Mouse (Mus musculus) intestine, embryonic 15.5 days (tissue): Measurements from ENCODE around the gene Ccdc148. TPM values are rescaled to one million over a fixed set of nuclear protein-coding genes. Genes with fewer than 3 reads are reported as not detected.

ENCODE experiments used
- ATAC-seq: fragments of 200-750 bp; cut with Nextera tagmentation; 2 replicates; pipeline ENCODE4 v1.8.0; 2017; ENCODE audit warnings: moderate TSS enrichment, moderate library complexity
- H3K27ac ChIP-seq: fragments of 300-500 bp; sonication (generic); 2 replicates; pipeline ENCODE4 v1.5.1; 2015; ENCODE audit warnings: mild to moderate bottlenecking, inconsistent platforms
- H3K27me3 ChIP-seq: fragments of 300-500 bp; sonication (generic); replicated peaks from 2 replicates; pipeline ENCODE4 v1.6.1; 2015; ENCODE audit warnings: inconsistent platforms
- H3K36me3 ChIP-seq: fragments of 300-500 bp; sonication (generic); 2 replicates; pipeline ENCODE4 v1.6.1; 2015; ENCODE audit warnings: inconsistent platforms
- H3K4me1 ChIP-seq: fragments of 300-500 bp; sonication (generic); replicated peaks from 2 replicates; pipeline ENCODE4 v1.6.1; 2015; ENCODE audit warnings: inconsistent platforms
- H3K4me2 ChIP-seq: fragments of 300-500 bp; sonication (generic); replicated peaks from 2 replicates; pipeline ENCODE4 v1.6.1; 2015; ENCODE audit warnings: mild to moderate bottlenecking, inconsistent platforms
- H3K4me3 ChIP-seq: fragments of 300-500 bp; sonication (generic); replicated peaks from 2 replicates; pipeline ENCODE4 v1.5.1; 2015; ENCODE audit warnings: inconsistent platforms
- H3K9ac ChIP-seq: fragments of 300-500 bp; sonication (generic); 2 replicates; pipeline ENCODE4 v1.6.1; 2015; ENCODE audit warnings: inconsistent platforms
- H3K9me3 ChIP-seq: fragments of 300-500 bp; sonication (generic); 2 replicates; pipeline ENCODE4 v1.6.1; 2016; ENCODE audit warnings: inconsistent platforms
- whole genome bisulfite sequencing: fragments of 180-500 bp; shearing (Covaris S2); methylation state at CpG from one replicate; pipeline ENCODE4 v1.1.7; 2015; 5-methylcytosine and 5-hydroxymethylcytosine counted together
- polyA plus RNA-seq: library from polyadenylated mRNA; unstranded; fragments of >200 nt; fragmentation: Nextera tagmentation; extraction: Ambion mirVana; gene quantifications from 2 replicates; pipeline ENCODE4 v1.2.1, GENCODE M21; 2015

Ccdc148 gene
- polyA plus RNA-seq, 1 experiment from 2014 or later: 0.88 TPM

DNA sequence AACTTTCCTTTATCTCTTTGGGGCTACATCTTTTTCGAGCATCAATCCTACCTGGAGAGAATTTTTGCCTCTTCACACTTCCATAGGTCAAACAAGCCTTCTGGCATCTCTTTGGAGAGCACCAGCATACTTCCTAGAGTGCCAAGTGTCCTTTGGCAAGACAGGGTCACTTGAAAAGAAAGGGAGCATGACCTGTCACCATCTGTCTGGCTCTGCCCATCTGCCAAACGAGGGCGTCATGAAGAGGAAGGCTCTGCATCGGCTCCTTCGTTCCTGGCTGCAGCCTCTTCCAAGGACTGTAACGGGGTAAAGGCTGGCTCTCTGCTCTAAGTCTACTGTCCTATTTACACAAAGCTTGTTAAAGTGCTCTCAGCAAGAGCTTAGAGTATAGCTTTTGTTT is 124.0 kb downstream of the Ccdc148 start:
- Histone ChIP-seq H3K4me2 (no peak overlapping the region), H3K9ac (no peak overlapping the region), H3K4me3 (no peak overlapping the region), H3K36me3 (no peaks in the 10 kb centered on the region), H3K4me1 (no peaks in the 10 kb centered on the region), H3K9me3 (no peaks in the 10 kb centered on the region), H3K27me3 (no peaks in the 10 kb centered on the region), H3K27ac (no peak overlapping the region)
- 55% methylated on average over 6 of the region's 6 CpGs for WGBS
- no peak for ATAC-seq

DNA sequence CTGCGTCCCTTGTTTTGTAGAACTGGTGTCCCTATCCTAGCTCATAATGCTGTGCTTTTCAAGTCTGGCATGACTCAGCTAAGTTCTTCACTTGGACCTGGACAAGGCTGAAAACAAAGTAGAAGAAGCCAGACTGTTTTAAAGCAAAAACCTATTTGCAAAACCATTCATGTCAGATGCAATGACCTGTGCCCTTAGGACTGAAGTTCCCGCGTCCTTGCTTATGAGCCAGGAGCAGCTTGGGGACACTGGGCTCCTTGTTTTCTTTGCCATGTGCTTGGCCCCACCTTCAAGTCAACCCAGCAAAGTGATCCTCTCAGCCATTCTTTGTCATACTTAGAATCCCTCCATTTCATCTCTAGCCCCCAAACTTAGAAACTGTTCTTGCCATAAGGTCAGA is 125.3 kb downstream of the Ccdc148 start:
- no peak for ATAC-seq
- no peak overlapping the region for H3K4me3 ChIP-seq
- H3K9ac ChIP-seq: no peak overlapping the region
- 76% methylated on average over 3 of the region's 3 CpGs for WGBS
- H3K4me1 ChIP-seq: no peaks in the 10 kb centered on the region
- H3K27ac ChIP-seq: no peak overlapping the region
- no peaks in the 10 kb centered on the region for H3K9me3 ChIP-seq
- H3K27me3 ChIP-seq: no peaks in the 10 kb centered on the region
- H3K4me2 ChIP-seq: no peak overlapping the region
- H3K36me3 ChIP-seq: no peaks in the 10 kb centered on the region

DNA sequence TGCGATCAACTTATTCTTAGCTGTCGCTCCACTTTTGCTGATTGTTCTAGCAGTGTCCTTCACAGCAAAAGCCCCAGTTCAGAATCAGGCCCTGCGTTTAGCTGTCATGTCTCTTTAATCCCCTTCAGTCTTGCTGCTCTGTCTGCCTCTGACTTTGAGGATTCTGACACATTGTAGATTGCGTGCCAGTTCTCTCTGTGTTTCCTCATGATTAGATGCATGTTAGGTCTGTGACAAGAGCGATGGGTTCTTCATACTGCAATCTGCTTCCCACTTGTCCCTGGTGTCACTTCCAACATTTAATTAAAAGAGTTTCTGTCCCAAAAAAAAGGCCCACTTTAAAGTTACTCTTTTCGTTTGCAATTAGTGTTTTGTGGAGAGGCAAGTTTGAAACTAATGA is 126.2 kb downstream of the Ccdc148 start:
- no peak overlapping the region for H3K4me3 ChIP-seq
- H3K27ac ChIP-seq: no peak overlapping the region
- 90% methylated on average over 6 of the region's 6 CpGs for WGBS
- no peak overlapping the region for H3K9ac ChIP-seq
- H3K27me3 ChIP-seq: no peaks in the 10 kb centered on the region
- H3K4me2 ChIP-seq: no peak overlapping the region
- H3K4me1 ChIP-seq: no peaks in the 10 kb centered on the region
- no peaks in the 10 kb centered on the region for H3K36me3 ChIP-seq
- no peaks in the 10 kb centered on the region for H3K9me3 ChIP-seq
- ATAC-seq: no peak

DNA sequence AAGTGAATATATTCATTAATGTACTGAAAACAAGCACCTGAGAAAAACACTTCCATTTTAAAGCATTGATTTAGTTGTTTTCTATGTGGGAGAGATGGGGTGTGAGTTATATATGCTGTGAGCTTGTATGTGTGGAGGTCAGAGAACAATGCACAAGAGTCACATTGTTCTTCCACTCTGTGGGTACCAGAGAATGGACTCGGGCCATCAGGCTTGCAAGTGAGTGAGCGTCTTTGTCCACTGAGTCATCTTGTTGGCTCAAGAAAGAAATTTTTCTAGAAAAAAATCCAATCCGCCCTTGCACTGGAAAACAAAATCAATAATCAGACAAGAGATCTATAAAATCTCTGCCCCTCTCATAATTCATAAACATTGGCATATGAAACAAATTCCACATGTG is 135.9 kb downstream of the Ccdc148 start:
- no peak for ATAC-seq
- no peaks in the 10 kb centered on the region for H3K27me3 ChIP-seq
- H3K4me1 ChIP-seq: no peaks in the 10 kb centered on the region
- no peak overlapping the region for H3K4me2 ChIP-seq
- H3K9me3 ChIP-seq: no peaks in the 10 kb centered on the region
- H3K9ac ChIP-seq: no peak overlapping the region
- no peak overlapping the region for H3K4me3 ChIP-seq
- WGBS: 86% methylated on average over 3 of the region's 3 CpGs
- no peak overlapping the region for H3K27ac ChIP-seq
- no peaks in the 10 kb centered on the region for H3K36me3 ChIP-seq

DNA sequence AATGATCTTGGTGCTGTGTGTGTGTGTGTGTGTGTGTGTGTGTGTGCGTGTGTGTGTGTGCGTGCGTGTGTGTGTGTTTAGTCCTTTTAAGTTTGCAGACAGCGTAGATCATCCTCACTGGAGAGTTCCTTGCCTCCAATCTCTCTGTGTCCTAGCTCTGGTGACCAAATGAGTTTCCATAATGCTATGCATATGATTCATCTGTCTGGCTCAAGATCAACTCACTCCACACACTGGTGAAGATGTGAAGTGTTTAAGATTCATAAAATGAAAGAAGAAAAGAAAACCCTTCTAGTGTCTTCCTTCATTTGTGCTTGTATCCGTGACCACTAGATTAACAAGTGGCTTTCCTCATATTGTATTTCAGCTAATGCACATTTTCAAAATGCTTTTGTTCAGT is 153.1 kb downstream of the Ccdc148 start:
- Histone ChIP-seq H3K9me3 (no peaks in the 10 kb centered on the region), H3K4me1 (no peaks in the 10 kb centered on the region), H3K9ac (no peak overlapping the region), H3K36me3 (no peaks in the 10 kb centered on the region), H3K4me2 (no peak overlapping the region), H3K27ac (no peak overlapping the region), H3K4me3 (no peak overlapping the region), H3K27me3 (no peaks in the 10 kb centered on the region)
- no peak for ATAC-seq
- WGBS: 92% methylated on average over 5 of the region's 5 CpGs

DNA sequence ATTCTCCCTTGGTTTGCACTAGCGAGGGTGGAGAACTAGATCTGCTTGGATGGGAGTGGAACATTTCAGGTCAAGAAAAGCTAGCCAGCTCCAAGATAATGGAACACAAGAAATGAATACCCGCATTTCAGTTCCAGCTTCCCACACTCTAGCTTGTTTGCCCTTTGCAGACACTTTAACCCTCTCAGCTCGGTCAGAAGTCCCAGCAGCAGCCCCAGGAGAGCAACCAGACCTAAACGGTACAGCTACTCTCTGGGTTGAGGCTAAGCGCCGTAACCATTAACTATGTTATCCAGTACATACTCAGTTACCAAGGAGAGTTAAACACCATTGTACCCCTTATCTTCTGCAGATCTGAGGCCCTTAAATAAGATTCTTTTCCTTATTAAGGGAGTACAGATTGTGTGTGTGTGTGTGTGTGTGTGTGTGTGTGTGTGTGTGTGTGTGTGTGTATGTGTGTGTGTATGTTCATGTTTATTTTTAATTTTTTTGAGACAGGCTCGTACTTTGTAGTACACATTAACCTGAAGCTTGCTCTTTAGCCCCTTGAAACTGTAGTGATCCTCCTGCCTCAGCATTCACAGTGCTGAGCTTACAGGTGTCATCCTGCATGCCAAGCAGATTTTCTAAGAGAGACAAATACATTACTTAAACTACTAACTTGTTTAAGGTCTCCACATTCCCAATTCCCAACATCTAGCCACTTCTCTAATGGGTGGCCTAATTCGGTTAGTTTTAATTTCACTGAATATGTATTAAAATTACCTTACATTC is 153.7 kb downstream of the Ccdc148 start:
- 81% methylated on average over 8 of the region's 8 CpGs for WGBS
- Histone ChIP-seq H3K9ac (no peak overlapping the region), H3K9me3 (no peaks in the 10 kb centered on the region), H3K27me3 (no peaks in the 10 kb centered on the region), H3K27ac (no peak overlapping the region), H3K4me2 (no peak overlapping the region), H3K36me3 (no peaks in the 10 kb centered on the region), H3K4me1 (no peaks in the 10 kb centered on the region), H3K4me3 (no peak overlapping the region)
- no peak for ATAC-seq

DNA sequence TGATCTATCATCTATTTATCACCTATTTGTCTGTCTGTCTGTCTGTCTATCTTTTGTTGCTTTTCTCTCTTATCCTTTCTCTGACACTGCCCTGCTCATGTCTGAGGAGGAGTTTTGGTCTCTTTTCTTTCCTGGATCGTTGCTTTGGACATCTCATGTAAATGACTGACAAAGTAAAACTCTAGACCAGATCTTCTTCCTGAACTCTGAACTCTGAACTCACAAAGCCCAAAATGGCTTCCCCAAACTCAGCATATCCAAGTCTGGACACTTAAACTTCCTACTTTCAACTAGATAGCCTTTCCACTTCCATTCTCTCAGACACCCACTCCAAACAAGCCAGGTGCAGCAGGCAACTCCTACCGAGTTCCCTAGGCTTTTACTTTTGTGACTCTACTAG is 163.3 kb downstream of the Ccdc148 start:
- H3K9ac ChIP-seq: no peak overlapping the region
- H3K27ac ChIP-seq: no peak overlapping the region
- H3K4me1 ChIP-seq: no peaks in the 10 kb centered on the region
- no peaks in the 10 kb centered on the region for H3K36me3 ChIP-seq
- H3K4me3 ChIP-seq: no peak overlapping the region
- H3K4me2 ChIP-seq: no peak overlapping the region
- H3K27me3 ChIP-seq: no peaks in the 10 kb centered on the region
- no peak for ATAC-seq
- 71% methylated on average over 2 of the region's 2 CpGs for WGBS
- H3K9me3 ChIP-seq: no peaks in the 10 kb centered on the region

DNA sequence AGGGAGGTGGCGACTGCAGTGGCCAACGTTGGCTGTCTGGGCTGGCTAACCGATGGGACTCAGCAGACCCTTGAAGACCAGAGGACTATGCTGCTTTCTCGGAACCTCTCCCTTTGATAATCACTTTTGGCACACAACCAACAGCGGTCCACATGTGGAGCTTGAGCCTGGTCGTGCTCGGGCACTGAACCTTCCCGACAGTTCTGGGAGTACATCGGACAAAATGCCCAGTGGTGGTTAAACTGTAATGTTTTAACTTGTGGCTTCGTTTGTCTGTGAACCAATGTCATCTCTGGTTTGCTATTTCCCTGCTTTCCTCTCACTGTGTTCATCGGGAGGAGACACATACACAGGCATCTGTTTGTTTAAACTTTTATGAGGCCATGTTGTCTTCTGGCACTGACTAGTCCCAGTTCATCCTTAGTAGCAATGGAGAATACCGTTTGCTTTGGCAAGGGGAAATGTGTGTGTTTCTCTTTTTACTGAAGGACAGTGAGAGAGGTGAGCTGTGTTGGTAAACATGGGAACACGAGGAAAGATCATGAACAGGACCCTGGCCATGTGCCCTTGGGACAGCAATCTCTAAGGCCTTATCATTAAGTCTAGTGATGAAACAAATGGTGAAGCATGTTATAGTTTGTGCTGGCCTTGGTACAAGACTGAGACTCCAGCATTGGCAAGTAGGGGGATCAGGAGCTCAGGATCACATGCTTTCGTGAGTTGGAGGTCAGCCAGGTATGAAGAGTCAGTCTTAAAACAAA is 167.9 kb downstream of the Ccdc148 start:
- ATAC-seq: no peak
- H3K27me3 ChIP-seq: no peaks in the 10 kb centered on the region
- no peak overlapping the region for H3K4me2 ChIP-seq
- H3K9ac ChIP-seq: no peak overlapping the region
- H3K4me3 ChIP-seq: no peak overlapping the region
- H3K4me1 ChIP-seq: no peaks in the 10 kb centered on the region
- 68% methylated on average over 14 of the region's 14 CpGs for WGBS
- H3K9me3 ChIP-seq: no peaks in the 10 kb centered on the region
- H3K36me3 ChIP-seq: no peaks in the 10 kb centered on the region
- no peak overlapping the region for H3K27ac ChIP-seq

DNA sequence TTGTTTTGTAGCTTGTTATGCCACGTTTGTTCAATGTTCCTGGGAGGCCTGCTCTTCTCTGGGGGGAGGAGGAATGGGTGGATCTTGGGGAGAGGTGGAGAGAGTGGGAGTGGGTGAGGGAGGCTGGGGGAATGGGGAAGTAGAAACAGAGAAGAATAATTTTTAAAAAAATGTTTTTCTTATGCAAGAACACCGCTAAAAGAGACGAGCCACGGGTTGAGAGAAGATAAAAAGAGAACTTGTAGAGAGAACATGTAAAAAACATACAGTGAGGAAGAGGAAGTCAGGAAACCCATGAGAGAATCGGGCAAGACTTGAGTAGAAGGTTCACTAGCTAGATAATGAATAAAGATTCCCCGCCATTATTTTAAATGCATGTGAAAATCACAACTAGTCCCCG is 182.4 kb downstream of the Ccdc148 start:
- Histone ChIP-seq H3K4me1 (no peaks in the 10 kb centered on the region), H3K4me2 (no peak overlapping the region), H3K4me3 (no peak overlapping the region), H3K36me3 (no peaks in the 10 kb centered on the region), H3K27ac (no peak overlapping the region), H3K9me3 (no peaks in the 10 kb centered on the region), H3K27me3 (no peaks in the 10 kb centered on the region), H3K9ac (no peak overlapping the region)
- 87% methylated on average over 7 of the region's 7 CpGs for WGBS
- no peak for ATAC-seq

DNA sequence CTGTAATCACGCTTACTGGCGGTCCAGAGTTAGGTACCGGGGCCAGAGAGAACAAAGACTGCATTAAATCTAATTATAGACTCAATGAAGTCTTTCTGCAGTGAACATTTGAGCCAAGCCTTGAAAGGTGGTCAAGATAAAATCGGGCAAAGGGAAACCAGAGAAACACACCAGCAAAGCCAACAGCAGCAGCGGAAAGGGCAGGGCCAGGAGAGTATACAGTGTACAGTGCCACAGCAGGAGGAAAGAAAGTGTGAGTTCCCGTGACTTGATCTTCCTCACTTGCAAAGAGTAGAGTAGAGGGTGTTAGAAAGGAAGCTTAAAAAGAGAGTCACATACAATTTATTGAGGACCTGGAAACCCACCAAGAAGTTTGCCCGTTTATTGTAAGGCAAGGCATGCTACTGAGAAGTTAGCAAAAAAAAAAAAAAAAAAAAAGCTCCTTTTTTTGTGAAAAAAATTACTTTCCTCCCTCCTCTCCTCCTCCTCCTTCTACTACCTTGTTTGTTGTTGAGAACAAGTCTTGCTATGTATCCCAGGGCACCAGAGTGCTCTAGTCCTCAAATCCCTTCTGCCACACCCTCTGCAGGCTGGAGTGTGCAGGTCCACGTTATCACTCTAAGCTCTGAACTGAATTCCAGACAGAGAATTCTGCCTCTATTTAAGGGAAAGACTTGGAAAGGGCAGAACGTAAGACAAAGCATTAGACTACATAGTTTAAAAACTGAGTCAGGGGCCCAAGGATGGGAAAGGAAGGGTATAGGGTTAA is 188.8 kb downstream of the Ccdc148 start:
- 71% methylated on average over 9 of the region's 9 CpGs for WGBS
- Histone ChIP-seq H3K27me3 (no peaks in the 10 kb centered on the region), H3K27ac (no peak overlapping the region), H3K36me3 (no peaks in the 10 kb centered on the region), H3K4me3 (no peak overlapping the region), H3K4me2 (no peak overlapping the region), H3K9me3 (no peaks in the 10 kb centered on the region), H3K9ac (no peak overlapping the region), H3K4me1 (no peaks in the 10 kb centered on the region)
- ATAC-seq: no peak

DNA sequence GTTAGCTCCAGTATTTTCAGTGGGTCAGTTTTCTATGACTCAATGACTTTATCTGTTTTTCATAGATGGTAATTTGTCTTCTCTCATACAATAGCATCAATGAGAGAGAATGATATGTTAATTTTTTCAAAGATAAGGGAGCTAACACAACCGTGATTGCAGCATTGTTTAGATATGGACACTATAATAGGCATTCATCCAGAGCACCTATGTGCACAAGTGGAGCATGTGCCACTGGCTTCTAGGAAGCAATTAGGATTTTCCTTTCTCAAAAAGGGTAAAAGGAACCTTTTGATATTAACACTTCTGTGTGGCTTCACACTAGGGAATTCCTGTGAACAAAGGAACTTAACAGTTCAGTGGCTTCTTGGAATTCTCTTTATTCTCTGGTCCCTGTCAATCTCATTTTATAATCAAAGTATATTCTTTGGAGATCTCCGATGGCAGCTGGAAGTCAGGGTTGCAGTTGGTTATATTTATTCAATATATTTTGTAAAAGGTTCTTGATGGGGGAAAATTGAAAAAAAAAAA is 203.6 kb downstream of the Ccdc148 start:
- Histone ChIP-seq H3K9me3 (no peaks in the 10 kb centered on the region), H3K4me2 (no peak overlapping the region), H3K4me3 (no peak overlapping the region), H3K9ac (no peak overlapping the region), H3K36me3 (no peaks in the 10 kb centered on the region), H3K27me3 (no peaks in the 10 kb centered on the region), H3K4me1 (no peaks in the 10 kb centered on the region), H3K27ac (no peak overlapping the region)
- WGBS: 70% methylated on average over 2 of the region's 2 CpGs
- ATAC-seq: no peak

DNA sequence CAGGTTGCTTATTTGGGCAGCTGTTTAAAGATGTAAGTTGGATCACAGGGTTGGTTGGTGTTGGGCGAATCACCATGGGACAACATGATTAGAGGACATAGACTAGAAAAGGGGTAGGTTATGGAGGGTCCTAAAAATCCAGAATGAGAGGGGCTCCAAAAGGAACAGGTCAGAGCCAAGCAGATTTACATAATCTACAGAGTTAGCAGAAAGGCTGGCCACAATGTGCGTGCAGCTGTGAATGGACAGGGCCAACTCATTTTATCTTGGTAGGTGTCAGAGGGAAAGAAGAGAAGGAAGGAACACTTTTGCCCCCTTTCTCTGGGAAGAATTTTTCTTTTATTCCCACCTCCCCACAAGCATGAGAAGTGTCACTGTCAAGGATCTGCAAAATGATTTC is 204.1 kb downstream of the Ccdc148 start:
- ATAC-seq: no peak
- H3K27ac ChIP-seq: no peak overlapping the region

More for the DNA sequence above, 204.1 kb downstream of the Ccdc148 start:
- 93% methylated on average over 2 of the region's 2 CpGs for WGBS
- Histone ChIP-seq H3K4me2 (no peak overlapping the region), H3K9me3 (no peaks in the 10 kb centered on the region), H3K9ac (no peak overlapping the region), H3K4me1 (no peaks in the 10 kb centered on the region), H3K4me3 (no peak overlapping the region), H3K36me3 (no peaks in the 10 kb centered on the region), H3K27me3 (no peaks in the 10 kb centered on the region)
